Mouse (Mus musculus): Measurements from ENCODE around the gene Phactr2.
"Not testable (repeated sequence)": the region's sequence is repeated elsewhere in the genome, so short reads cannot be mapped to it uniquely, and the experiment has no call there.

Phactr2 gene

DNA sequence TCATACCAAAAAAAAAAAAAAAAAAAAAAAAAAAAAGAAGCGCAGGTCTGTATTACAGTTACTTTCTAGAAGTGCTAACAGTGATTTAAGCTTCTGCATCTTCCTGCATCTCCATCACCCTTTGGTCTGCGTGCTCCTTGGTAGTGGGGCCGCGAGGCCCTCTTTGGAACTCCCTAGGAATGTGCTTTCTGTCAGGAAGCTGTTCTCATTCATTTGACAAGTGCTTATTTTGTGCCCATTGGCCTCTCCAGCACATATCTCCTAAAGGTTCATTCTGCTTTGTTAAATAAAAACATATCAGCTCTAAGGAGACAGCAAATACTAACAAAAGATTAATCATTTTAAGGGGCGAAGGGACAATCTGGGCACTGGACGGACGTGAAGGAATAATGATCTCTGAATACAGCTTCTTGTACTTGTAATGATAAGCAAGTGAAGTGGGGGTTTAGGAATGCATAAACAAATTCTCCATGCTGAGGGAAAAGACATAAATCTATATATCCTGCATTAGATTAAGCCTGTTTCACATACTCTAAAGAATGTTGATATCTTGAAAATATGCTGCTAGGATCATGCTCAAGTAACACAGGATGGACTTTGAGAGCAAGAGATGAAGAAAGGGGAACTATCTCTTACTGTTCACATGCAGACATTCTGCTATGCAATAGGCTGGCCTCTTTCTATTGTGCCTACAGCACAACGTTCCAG is 264.1 kb downstream of the Phactr2 start:
- no peak for DNase-seq (ENCODE audit: low spot score)

DNA sequence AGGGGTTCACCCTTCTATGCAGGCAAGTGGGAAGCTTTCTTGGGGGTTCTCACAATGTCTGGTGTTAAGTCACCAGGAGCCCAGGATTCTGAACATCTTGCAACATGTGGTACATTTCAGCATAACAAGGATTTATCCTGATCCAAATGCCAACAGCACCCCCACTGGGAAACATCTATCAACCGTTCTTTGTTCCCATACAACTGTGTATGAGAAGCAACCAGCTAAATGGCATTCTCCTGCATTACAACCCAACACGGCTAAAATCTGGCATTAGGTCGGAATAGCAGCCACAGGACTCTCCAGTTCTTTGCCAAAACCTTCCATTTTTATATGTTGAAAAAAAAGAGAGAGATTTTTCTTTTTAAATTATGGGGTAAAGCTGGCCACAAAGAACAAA is 264.7 kb downstream of the Phactr2 start:
- DNase-seq (ENCODE audit: low spot score) = no peak

DNA sequence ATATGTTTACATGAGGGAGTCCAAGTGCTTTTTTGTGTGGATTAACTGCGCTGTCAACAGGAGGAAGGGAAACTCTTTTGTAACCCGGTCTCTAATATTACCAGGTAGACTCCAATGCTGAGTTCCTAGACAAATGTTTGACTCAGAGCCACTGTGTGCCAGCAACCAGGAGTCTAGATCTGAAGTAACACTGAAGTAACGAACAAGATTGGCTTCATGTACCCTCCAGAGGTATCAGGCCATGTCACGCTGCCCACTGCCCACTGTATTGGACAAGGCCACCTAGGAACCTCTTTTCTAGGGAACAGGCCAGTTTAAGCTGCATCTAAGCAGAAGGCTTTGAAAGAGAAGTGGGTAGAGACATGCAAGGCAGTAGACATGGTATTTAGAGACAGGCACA is 265.2 kb downstream of the Phactr2 start:
- no peak for DNase-seq (ENCODE audit: low spot score)

DNA sequence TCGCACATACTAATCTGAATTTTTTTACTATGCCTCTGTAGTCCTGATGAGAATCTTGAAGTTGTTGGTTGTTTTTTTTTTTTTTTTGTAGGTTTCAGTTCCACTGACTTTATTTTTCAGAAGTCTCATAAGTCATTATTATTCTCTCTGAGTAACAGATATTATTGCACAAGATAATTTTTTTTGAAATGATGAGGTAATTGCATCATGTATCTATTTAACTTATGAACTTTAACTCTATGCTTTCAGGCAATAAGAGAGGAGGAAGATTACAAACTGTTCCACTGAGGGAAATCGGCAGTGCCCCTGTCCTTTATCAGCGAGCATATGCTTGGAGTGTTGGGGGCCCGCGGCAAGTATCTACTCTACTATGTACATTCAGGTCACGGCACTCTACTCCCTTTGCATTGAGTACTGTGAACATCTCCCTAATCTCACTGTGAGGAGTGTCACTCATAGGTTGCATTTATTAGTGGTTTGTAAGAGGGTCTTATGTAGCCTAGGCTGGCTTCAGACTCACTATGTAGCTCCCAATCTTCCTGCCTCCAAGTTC is 272.4 kb downstream of the Phactr2 start:
- no peak for DNase-seq (ENCODE audit: low spot score)

DNA sequence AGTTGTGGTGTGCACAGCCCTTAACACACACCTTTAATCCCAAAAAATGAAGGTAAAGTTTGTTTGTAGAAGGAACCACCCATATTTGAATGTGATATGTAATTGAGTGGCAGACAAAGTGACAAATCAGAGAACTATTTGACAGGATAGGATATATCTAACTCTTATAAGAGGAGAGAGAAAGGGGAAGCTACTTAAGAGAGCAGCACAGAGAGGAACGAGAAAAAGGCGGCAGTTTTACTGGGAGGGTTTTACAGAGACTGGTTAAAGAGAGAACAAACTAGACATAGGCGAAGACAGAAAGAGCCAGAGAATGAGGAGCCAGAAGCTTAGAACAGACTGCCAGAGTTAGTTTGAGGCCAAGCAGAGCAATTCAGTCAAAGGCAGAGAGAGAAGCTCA is 273.4 kb downstream of the Phactr2 start:
- no peak for DNase-seq (ENCODE audit: low spot score)

DNA sequence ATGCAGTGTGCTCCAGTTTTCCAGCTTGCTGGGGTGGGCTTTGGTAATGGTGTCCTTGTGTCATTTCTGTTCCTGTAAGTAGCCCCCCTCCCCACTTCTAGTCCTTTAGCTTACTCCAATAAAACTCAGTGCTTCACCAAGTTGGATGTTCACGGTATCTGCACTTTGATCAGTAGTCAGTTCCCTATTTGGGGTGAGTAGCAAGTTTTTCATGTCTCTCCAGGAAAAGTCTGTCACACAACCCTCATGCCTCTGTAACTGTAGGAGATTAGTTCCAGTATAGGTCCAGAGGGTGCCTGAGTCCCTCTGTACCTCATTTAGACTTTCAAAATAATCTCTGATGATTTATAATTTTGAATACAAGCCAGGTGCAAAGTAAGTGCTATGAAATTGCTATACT is 275.0 kb downstream of the Phactr2 start:
- DNase-seq (ENCODE audit: low spot score) = no peak

DNA sequence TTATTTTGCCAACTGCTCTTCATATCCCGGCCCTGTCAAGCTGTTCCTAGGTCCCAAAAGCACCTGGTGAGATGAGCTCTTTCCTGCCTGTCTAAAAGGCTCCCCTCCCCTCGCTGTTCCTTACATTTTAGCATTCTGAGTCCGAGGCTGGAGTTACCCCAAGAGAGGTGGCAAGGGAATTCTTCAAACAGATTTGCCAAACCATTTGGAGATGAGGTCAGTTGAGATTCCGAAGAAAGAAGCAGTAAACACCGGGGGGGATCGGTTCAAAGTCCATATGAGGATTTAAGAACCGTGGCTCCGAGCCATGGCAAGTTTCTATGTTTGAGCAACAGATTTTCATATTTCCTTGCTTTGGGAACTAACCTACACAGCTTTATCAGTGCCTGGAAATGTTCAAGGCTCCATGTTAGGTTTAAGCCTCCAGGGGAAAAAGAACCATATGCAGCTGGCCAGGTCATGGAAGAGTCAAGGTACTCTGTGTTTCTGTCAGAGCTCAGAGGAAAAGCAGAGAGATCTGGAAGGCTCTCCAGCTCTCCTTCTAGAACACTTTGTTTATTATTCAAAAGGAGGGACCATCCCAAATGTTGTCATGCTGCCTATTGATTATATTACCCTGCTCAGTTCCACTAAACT is 277.2 kb downstream of the Phactr2 start:
- no peak for DNase-seq (ENCODE audit: low spot score)

DNA sequence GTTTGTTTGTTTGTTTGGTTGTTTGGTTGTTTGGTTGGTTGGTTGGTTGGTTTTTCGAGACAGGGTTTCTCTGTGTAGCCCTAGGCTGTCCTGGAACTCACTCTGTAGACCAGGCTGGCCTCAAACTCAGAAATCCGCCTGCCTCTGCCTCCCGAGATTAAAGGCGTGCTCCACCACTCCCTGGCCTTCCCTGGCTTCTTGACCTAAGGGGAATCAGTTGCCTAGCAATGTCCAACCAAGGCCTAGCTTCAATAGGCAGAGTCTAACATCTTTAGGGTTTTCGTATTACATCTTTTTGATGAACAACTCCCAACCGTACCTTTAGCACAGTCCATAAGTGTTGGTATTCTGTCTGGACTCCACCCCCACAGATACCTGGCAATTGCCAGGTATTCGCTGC is 280.7 kb downstream of the Phactr2 start:
- not testable (repeated sequence) for DNase-seq (ENCODE audit: low spot score)

DNA sequence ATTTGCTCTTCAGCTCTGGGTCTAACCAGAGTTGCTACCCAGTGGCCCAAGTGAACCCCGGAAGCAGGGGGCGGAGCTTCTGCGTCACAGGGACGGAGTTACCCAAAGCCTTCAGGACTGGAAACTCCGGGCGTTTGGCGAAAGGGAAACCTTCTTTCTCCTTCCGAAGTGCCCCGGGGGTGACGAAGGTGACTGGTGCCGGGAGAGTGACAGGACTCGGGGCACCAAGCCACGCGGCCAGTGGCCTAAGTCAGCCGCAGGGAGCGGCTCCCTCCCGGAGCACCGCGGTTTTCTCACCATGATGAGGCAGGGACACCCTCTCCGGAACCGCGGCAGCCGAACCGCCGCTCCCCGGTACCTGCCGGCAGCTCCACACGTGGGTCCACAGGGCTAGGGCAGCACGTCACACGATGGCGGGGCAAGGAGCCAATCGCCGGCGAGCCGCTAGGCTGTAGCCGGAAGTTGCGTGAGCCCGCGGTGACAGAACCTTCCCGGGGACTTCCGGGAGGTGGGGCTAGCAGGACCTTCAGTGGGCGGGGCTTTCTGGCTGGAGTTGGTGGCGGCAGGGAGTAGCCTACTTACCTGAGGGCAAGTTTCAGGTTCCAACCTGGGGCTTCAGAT is 281.4 kb downstream of the Phactr2 start, which contains the start of gene Ltv1:
Gene Ltv1 (minus strand): TSS at position 438 of the 621 bp plus-strand sequence.
- peak; percentile 94 for DNase-seq (ENCODE audit: low spot score)

DNA sequence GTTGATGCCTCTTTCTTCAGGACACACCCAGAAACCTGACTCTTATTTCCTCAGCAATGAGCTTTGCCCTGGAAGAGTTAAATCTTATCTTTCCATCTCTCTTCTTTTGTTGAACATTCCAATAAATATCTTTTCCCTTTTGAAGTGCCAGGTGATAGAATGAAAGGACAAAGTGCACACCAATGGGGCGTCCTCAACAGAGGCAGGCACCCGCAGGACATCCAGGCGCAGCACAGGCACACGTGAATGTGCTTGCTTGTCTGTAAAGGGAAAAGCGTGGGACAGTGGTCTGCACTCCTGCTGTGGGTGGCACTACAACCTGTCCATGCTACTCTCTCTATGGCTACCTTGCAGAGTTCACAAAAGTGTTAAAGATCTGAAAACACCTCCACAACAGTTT is 284.3 kb downstream of the Phactr2 start:
- no peak for DNase-seq (ENCODE audit: low spot score)

DNA sequence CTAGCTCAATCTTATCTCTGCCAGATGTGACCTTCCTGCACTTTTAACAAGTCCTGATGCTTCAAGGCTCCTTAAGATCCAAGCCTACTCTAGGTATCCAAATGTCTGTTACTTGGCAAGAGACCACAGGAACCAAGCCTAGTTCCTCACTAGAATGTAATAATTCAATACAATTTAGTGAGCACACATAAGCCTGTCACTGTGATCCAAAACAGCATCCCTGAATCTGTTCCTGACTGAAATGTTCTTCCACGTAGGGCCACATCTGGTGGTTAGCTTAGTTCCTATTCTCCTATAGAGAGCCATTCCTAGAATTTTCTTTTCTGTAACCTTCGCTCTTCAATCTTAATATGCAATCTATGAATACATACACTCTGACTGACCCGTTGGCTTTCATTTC is 287.5 kb downstream of the Phactr2 start:
- no peak for DNase-seq (ENCODE audit: low spot score)

DNA sequence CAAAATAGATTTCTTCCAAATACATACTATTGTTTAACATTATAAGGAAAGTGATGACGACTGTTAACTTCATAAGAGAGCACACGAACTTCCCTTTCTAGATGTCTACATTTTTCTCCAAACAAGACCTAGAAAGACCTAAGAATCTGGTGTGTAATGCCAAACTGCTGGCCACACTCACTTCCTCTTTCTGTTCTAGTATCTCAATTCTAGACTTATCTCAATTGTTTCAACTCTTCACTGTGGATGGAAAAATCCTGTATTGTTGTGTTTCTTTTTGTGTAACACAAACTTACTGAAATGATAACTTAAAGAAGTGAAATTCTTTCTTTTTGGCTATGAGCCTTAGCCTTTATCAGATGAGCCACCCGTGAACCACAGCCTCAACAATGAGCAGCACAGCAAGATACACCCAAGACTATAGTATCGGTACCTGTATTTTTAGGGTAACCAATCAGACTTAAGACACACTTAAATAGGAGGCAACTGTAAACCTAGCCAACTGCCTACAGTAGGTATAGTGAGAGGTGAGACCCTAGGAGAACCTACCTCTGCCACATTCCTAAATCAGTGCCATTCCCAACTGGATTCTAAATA is 289.9 kb downstream of the Phactr2 start:
- no peak for DNase-seq (ENCODE audit: low spot score)

DNA sequence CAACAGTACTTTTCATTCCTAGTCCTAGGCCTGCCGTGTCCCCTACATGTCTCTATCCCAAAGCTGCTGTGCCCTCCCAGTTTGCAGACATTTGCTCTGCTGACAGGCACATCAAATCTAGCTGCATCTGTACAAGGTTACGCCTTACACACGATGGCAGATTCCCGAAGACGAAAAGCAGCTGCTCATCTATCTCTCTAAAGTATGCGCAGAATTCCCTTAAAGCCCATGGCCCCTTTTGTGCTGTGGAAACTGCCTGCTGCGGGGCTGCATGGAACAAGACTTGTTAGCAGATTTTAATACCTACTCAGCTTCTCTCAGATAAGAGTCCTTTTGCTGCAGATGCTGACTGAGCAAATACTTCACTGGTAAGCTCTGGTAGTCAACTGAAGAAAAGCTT is 294.0 kb downstream of the Phactr2 start:
- no peak for DNase-seq (ENCODE audit: low spot score)

DNA sequence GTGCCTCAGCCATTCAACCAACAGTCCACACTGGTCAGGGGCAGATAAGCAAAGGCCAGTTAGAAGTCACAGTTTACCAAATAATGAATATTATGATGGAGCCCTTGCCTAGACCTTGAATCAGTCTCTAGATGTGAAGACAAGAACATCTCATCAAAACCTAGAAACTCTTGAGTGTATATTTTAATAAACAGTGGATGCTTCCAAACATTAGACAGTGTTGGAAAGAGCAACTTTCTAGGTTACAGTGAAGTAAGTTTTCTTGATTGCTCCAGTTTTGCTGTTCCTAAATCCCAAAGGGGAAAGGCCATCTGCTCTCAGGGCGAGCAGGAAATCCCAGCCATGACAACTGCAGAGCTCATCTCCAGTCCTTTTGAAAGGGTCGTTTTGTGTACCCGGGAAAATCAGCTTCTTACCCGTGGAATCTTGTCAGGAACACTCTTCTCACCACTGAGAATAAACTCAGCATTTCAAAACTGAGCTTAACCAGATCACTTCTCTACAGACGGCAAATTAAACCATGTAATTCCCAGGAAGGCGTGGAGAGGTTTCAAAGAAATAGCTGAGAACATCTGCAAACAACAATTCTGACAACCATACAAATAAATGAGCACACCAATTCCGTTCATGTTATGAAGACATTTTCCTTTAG is 296.1 kb downstream of the Phactr2 start, which contains the start of gene Zc2hc1b:
Gene Zc2hc1b (minus strand): TSS at position 51 of the 652 bp plus-strand sequence.
- DNase-seq (ENCODE audit: low spot score) = no peak

DNA sequence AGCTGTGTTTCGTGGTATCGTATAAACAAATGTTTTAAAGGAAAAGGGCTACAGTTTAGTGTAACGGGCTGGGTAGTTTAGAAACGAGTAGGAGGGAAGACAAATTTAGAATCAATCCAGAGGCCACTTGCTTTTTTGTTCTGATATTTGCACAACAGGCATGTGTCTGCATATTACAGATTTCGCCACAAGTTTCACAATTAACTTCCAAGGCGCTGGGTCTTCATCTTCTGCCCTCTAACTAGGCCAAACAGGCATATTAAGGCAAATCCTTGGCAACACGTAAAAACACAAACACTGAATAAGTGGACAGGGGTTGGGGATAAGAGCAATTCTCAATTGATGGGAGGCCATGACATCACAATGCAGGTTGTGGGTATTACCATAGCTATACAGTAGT is 298.3 kb downstream of the Phactr2 start:
- DNase-seq (ENCODE audit: low spot score) = no peak

DNA sequence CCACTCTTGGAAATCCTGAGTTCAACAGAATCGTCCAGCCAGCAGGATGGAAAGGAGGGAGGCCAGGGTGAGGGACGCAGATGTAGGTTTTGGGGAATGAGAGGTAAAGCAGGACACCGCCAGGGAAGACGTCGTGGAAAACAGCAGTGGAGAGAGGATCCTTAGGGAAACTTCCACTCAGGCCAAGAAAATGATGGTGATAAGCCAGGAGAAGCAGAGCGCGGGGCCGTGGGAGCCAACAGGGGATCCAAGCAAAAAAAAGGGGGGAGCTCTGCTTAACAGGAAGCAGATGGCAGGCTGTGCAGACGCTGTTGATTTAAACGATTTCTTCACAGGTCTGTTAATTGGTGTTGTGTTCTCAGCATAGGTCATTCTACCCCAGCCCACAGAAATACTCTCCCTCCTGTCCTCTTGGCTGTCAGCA is 301.4 kb downstream of the Phactr2 start:
- DNase-seq (ENCODE audit: low spot score) = no peak

DNA sequence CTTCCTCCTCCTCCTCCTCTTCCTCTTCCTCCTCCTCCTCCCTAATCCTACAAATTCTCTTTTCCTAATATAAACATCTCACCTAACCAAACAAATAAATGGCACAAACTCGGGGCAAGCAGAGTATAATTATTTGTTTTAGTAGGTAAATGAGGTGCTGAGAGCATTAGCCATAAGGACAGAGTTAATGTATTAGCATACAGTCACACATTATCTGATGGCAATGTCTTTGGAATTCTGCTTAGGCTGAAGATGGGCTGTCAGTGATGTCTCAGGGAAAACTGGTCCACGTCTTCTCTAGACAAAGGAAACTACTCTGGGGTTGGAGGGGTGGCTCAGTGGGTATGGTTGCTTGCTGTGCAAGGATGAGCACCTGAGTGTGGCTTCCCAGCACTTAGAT is 302.8 kb downstream of the Phactr2 start:
- no peak for DNase-seq (ENCODE audit: low spot score)

DNA sequence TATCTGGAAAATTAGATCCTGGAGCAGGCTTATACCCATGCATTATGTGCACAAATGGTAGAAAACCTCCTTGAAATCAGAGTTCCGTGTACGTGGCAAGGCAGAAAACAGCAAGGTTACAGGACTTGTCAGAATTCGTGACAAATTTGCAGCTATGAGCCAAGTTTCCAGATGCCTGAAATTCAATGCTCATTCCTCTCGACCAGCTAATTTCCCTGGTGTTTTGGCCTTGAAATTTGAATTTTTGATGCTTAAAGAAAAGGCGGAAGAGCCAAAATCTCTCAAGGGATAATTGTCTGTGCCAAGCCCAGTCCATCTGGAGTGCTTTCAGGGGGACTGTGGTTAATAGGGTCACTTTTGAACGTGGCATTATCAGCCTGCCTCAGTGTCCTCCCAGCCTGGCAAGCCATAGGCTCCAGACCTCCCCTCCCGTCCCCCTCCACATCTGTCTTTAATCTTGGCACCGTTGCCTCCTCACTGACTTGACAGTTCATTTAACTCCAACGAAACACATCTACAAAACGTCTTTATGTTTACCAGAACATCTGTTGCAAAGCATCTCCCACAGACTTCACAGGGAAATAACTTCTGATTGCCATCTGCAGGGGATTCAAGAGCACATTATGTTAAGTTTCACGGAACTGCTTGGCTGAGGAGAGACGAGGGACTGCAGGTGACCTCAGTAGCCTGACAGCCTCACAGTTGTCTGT is 303.3 kb downstream of the Phactr2 start:
- no peak for DNase-seq (ENCODE audit: low spot score)

DNA sequence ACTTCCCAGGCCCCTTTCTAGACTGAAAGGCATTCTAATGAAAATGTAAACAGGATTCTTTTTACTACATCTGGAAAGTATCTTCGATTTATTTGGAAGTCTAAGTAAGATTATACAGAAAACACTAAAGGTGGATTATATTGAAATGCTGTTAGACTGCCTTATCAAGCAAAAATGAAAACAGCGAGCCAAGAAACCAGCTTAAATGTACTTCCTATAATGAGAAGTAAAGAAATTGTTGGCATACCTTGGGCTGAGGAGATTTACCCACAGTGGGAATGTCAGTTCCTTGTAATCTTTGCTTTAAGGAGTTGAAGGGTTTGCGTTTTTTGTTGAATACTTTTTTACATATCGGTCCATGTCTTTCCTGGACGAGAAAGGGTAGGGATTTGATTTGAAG is 305.8 kb downstream of the Phactr2 start:
- DNase-seq (ENCODE audit: low spot score) = no peak

DNA sequence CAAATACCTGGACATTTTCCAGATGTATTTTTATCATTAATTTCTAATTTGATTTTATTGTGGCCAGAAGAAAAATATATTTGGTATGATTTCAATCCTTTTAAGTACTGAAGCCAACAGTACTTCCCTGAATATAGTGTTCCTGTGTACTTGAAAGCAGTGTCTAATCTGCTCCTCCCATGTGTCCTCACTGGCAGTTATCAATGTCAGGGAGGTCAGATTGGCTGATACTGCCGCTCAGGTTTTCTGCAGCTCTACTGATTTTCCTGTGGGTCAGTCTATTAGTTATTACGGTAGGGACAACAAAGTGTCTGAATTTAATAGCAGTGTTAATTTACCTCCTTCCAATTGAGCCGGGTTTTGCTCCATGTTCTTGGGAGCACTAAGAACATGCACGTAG is 312.2 kb downstream of the Phactr2 start:
- DNase-seq (ENCODE audit: low spot score) = no peak

DNA sequence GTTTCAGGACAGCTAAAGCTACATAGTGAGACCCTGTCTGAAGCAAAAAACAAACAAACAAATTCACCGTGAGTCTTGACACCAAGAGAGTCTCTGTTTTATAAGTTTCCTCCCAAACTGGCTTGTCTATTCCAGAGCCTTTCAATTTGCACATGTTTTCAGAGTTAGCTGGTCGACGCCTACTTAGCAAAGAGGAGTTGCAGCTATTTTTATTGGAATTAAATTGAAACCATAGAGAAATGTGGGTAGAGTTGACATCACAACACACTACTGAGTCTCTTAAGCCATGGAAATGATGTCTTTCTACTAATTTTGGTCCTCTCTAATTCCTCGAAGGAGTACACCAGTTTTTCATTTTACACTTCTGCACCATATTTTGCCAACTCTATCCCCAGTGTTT is 313.3 kb downstream of the Phactr2 start:
- no peak for DNase-seq (ENCODE audit: low spot score)
